ENCODE assay signal across 7 mouse cellular contexts in the genomic region with DNA sequence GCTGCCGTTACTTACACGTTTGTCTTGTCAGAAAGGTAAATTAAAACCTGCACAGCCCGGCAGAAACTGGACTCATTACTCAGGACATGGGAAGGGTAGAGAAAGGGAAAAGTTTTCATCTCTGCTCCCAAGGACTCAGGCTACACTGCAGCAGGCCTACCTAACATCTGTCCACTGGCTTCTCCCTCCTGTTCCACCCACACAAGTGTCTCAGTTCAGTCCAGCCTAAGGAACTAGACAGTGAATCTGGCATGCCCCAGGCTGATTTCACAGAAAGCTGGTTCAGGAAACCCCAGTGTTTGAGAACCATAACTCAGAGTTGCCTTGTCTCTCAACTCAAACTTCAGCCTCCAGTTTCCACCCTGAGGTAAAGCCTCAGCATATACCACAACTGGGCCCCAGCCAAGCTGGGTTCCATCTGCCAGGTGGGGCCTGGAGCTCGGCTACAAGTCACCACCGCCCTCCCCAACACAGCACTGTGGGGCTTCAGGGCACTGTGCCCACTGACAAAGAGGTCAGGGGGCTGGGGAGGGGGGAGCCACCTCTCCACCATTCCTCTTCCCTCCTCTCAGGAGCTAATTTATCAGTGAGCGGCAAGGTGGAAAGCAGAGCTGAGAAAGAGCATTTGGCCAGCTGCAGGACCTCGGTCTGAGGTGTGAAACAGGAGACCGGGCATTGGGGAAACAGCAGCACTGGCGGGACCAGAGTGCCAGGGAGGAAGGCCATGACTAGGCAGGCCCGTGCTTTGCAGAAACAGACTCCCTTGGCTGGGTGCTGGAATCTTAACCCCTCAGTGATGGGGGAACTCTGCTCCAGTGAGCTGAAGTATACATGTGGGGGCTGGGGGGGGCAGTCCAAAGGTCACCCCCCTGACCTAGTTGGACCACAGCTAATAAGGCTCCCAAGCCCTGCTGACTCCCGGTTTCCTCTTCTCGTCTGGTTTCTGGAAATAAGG. TPM values are rescaled to one million over a fixed set of nuclear protein-coding genes. Genes with fewer than 3 reads are reported as not detected.
A peak's percentile ranks its signal among the peaks of the same experiment; 100 is the strongest.
DNase-seq lines count a peak whose midpoint lies in the region; ATAC-seq lines count a peak whose summit lies in the region.

No protein-coding gene starts in this region.

- no peaks in the 10 kb centered on the region for H3K9me3 ChIP-seq in embryonic facial prominence, embryonic 14.5 days (ENCODE audit: control insufficient read depth, low read length)
- H3K9me3 ChIP-seq in midbrain, embryonic 14.5 days (ENCODE audit: control insufficient read depth, low read length) = no peaks in the 10 kb centered on the region

- ATAC-seq in embryonic facial prominence, embryonic 14.5 days (ENCODE audit: low read depth) = peak; percentile 38; the same call in 1 of the 2 replicates
- ATAC-seq in midbrain, embryonic 14.5 days (ENCODE audit: low FRiP score, low TSS enrichment) = no peak
- ATAC-seq in granulocyte monocyte progenitor cell, adult 5-6 weeks (replicated peaks; ENCODE audit: poor library complexity, severe bottlenecking) = no peak

- no peaks in the 10 kb centered on the region for H3K36me3 ChIP-seq in embryonic facial prominence, embryonic 14.5 days (ENCODE audit: control insufficient read depth, insufficient read depth, low read length)
- no peaks in the 10 kb centered on the region for H3K36me3 ChIP-seq in midbrain, embryonic 14.5 days (ENCODE audit: control insufficient read depth, insufficient read depth, low read length)

- H3K4me3 ChIP-seq in embryonic facial prominence, embryonic 14.5 days (ENCODE audit: low read depth, low read length) = no peak overlapping the region
- no peak overlapping the region for H3K4me3 ChIP-seq in midbrain, embryonic 14.5 days (replicated peaks; ENCODE audit: low read depth, low read length)

- no peak overlapping the region for H3K9ac ChIP-seq in embryonic facial prominence, embryonic 14.5 days (ENCODE audit: low read depth, low read length)
- no peak overlapping the region for H3K9ac ChIP-seq in midbrain, embryonic 14.5 days (replicated peaks; ENCODE audit: low read length)

- 26% methylated on average over 12 of the region's 12 CpGs for WGBS in embryonic facial prominence, embryonic 14.5 days
- 72% methylated on average over 12 of the region's 12 CpGs for WGBS in midbrain, embryonic 14.5 days

- peak overlapping the region; percentile 61 for H3K27ac ChIP-seq in embryonic facial prominence, embryonic 14.5 days (replicated peaks; ENCODE audit: low read depth, low read length)
- H3K27ac ChIP-seq in midbrain, embryonic 14.5 days (replicated peaks; ENCODE audit: low read depth, low read length) = peak overlapping the region; percentile 37; the same call in 1 of the 2 replicates

- H3K4me2 ChIP-seq in embryonic facial prominence, embryonic 14.5 days (ENCODE audit: low read depth, low read length) = no peak overlapping the region
- H3K4me2 ChIP-seq in midbrain, embryonic 14.5 days (ENCODE audit: low read length) = no peak overlapping the region

- H3K4me1 ChIP-seq in embryonic facial prominence, embryonic 14.5 days (ENCODE audit: control insufficient read depth, insufficient read depth, low read length) = peaks cover 23% of the 10 kb centered on the region
- peaks cover 25% of the 10 kb centered on the region for H3K4me1 ChIP-seq in midbrain, embryonic 14.5 days (ENCODE audit: control insufficient read depth, insufficient read depth, low read length)

- DNase-seq in lung, postnatal 10 days = peak; percentile 32
- DNase-seq in lung, adult 18-20 months = no peak
- DNase-seq in embryonic facial prominence, embryonic 14.5 days (ENCODE audit: low spot score) = peak; percentile 54
- DNase-seq in kidney, adult 11 months = peak; percentile 92
- DNase-seq in midbrain, embryonic 14.5 days = no peak
- DNase-seq in urinary bladder, postnatal 36 days (ENCODE audit: low spot score in 2 of 2) = no peak

- no peaks in the 10 kb centered on the region for H3K27me3 ChIP-seq in embryonic facial prominence, embryonic 14.5 days (replicated peaks; ENCODE audit: control insufficient read depth, insufficient read depth, low read length)
- no peaks in the 10 kb centered on the region for H3K27me3 ChIP-seq in midbrain, embryonic 14.5 days (ENCODE audit: control insufficient read depth, insufficient read depth, low read length)

RNA-seq across cellular contexts. Expression of a gene that starts 34.5 kb away (rescaled TPM):
- polyA plus RNA-seq in embryonic facial prominence, embryonic 14.5 days (2014; fragmentation: Nextera tagmentation; extraction: Ambion mirVana) = 7.8 and 8.6 TPM in 2 replicates
- polyA plus RNA-seq in midbrain, embryonic 14.5 days (2014; fragmentation: Nextera tagmentation; extraction: Ambion mirVana) = 6.0 and 6.2 TPM in 2 replicates
- total RNA-seq in granulocyte monocyte progenitor cell, adult 5-6 weeks (2014; fragmentation: Nextera tagmentation) = 11.6 and 18.4 TPM in 2 replicates
- 6.7 and 6.9 TPM in 2 replicates for total RNA-seq in granulocyte monocyte progenitor cell, adult 5-6 weeks (2017)

Comparison
In these comparisons a context has a peak if more than half of its experiments do, and no peak if none do; other contexts are left out.
1. DNase-seq: peak in lung, postnatal 10 days (single experiment), embryonic facial prominence, embryonic 14.5 days (single experiment) and kidney, adult 11 months (single experiment); none in lung, adult 18-20 months (0 of 2), midbrain, embryonic 14.5 days (single experiment) and urinary bladder, postnatal 36 days (0 of 2).